Comparison of ENCODE assay signal across 9 mouse cellular contexts in the genomic region with DNA sequence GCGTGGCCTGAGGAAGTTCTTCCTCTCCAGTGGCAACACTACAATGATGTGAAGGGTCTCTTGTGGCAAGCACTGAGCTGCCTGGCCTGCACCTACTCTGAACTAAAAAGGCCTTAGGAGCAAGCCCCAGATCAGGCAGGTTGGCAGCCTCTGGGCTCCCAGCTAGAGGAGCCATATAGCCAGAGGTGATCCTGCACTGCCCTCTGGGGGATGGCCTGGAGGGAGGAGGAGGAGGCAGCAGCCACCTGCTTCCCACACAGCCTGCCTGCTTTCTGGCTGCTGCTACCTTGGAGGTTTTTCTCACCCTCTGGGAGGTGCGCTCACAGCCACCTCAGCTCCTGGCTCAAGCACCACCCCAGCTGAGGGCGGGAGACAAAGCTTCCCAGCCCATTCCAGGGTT. TPM values are rescaled to one million over a fixed set of nuclear protein-coding genes. Genes with fewer than 3 reads are reported as not detected.
DNase-seq lines count a peak whose midpoint lies in the region; ATAC-seq and TF ChIP-seq lines count a peak whose summit lies in the region.
"Had no signal": no experiment of that assay in that cellular context is flagged by ENCODE, and none has a peak within 500 bp of the region (broad histone marks: within the 10 kb centered on the region; RNA-seq: fewer than 3 reads in every experiment).

No protein-coding gene starts in this region.

- no peak overlapping the region for H3K4me2 ChIP-seq in hindbrain, embryonic 16.5 days (ENCODE audit: low read length)
- no peak overlapping the region for H3K4me2 ChIP-seq in midbrain, embryonic 15.5 days

- no peaks in the 10 kb centered on the region for H3K27me3 ChIP-seq in thymus, adult 2 months (ENCODE audit: control insufficient read depth, insufficient read depth, low read length)
- H3K27me3 ChIP-seq in hindbrain, embryonic 16.5 days (replicated peaks; ENCODE audit: control insufficient read depth, insufficient read depth, low read length) = no peaks in the 10 kb centered on the region
- no peaks in the 10 kb centered on the region for H3K27me3 ChIP-seq in midbrain, embryonic 15.5 days (replicated peaks)

- DNase-seq in adrenal gland, postnatal 10 days = peak; percentile 14
- DNase-seq in adrenal gland, postnatal 14 days = no peak
- peak; percentile 21 for DNase-seq in thymus, adult 2 months
- DNase-seq in thymus, adult 18-20 months = no peak
- DNase-seq in spleen, adult 18-20 months = no peak
- no peak for DNase-seq in urinary bladder, adult 18-20 months (ENCODE audit: low spot score in 2 of 2)

- peak; percentile 35; the same call in 1 of the 2 replicates for ATAC-seq in hindbrain, embryonic 16.5 days
- peak; percentile 57; the same call in 1 of the 2 replicates for ATAC-seq in midbrain, embryonic 15.5 days (replicated peaks)

- no peaks in the 10 kb centered on the region for H3K36me3 ChIP-seq in thymus, adult 2 months (ENCODE audit: control insufficient read depth, insufficient read depth, low read length)
- H3K36me3 ChIP-seq in hindbrain, embryonic 16.5 days (ENCODE audit: control insufficient read depth, insufficient read depth, low read length) = no peaks in the 10 kb centered on the region
- H3K36me3 ChIP-seq in midbrain, embryonic 15.5 days (replicated peaks) = no peaks in the 10 kb centered on the region

- H3K27ac ChIP-seq in thymus, adult 2 months (ENCODE audit: control insufficient read depth, insufficient read depth, low read length) = no peak overlapping the region
- no peak overlapping the region for H3K27ac ChIP-seq in hindbrain, embryonic 16.5 days (ENCODE audit: low read depth, low read length)
- H3K27ac ChIP-seq in midbrain, embryonic 15.5 days = no peak overlapping the region

- peaks cover 15% of the 10 kb centered on the region for H3K4me1 ChIP-seq in thymus, adult 2 months (replicated peaks; ENCODE audit: control insufficient read depth, insufficient read depth, low read length)
- H3K4me1 ChIP-seq in hindbrain, embryonic 16.5 days (ENCODE audit: control insufficient read depth, insufficient read depth, low read depth, low read length) = 0 out of 2 replicates have a peak, but pooled peaks cover 3% of the 10 kb centered on the region
- H3K4me1 ChIP-seq in midbrain, embryonic 15.5 days = peaks cover 8% of the 10 kb centered on the region

- TF ChIP-seq POLR2A in thymus, adult 2 months (IDR thresholded peaks at IDR 0.05; ENCODE audit: control insufficient read depth, extremely low read depth, insufficient read depth, low read length, poor library complexity) = no peak

- H3K4me3 ChIP-seq in thymus, adult 2 months (ENCODE audit: control insufficient read depth, insufficient read depth, low read length) = no peak overlapping the region
- H3K4me3 ChIP-seq in hindbrain, embryonic 16.5 days (ENCODE audit: low read length) = no peak overlapping the region
- no peak overlapping the region for H3K4me3 ChIP-seq in midbrain, embryonic 15.5 days

- TF ChIP-seq CTCF in thymus, adult 2 months (IDR thresholded peaks at IDR 0.05; ENCODE audit: borderline replicate concordance, control insufficient read depth, extremely low read depth, insufficient read depth, low read length, poor library complexity) = no peak

- WGBS in thymus, adult 2 months = 70% methylated on average over 3 of the region's 3 CpGs
- 28% methylated on average over 3 of the region's 3 CpGs for WGBS in hindbrain, embryonic 16.5 days
- 29% methylated on average over 3 of the region's 3 CpGs for WGBS in midbrain, embryonic 15.5 days

- no peak overlapping the region for H3K9ac ChIP-seq in hindbrain, embryonic 16.5 days (ENCODE audit: low read depth, low read length)
- no peak overlapping the region for H3K9ac ChIP-seq in midbrain, embryonic 15.5 days

- H3K9me3 ChIP-seq in hindbrain, embryonic 16.5 days (ENCODE audit: control insufficient read depth, low read length) = no peaks in the 10 kb centered on the region
- H3K9me3 ChIP-seq in midbrain, embryonic 15.5 days = no peaks in the 10 kb centered on the region

RNA-seq across cellular contexts. Expression of a gene that starts 22.4 kb away (rescaled TPM):
- total RNA-seq in adrenal gland, postnatal 10 days (2021) = not detected
- total RNA-seq in adrenal gland, postnatal 14 days (2021) = not detected in 2 replicates
- polyA plus RNA-seq in thymus, adult 2 months (2012; rRNA removed) = not detected in 2 replicates
- not detected in 2 replicates for polyA plus RNA-seq in hindbrain, embryonic 16.5 days (2015; fragmentation: Nextera tagmentation; extraction: Ambion mirVana)
- polyA plus RNA-seq in midbrain, embryonic 15.5 days (2015; fragmentation: Nextera tagmentation; extraction: Ambion mirVana) = not detected in 2 replicates
- polyA plus RNA-seq: gonadal fat pad, adult 2 months had no signal

Comparison
In these comparisons a context has a peak if more than half of its experiments do, and no peak if none do; other contexts are left out.
1. DNase-seq: peak in adrenal gland, postnatal 10 days (single experiment) and thymus, adult 2 months (single experiment); none in adrenal gland, postnatal 14 days (single experiment), thymus, adult 18-20 months (0 of 2), spleen, adult 18-20 months (0 of 2) and urinary bladder, adult 18-20 months (0 of 2).